Mouse (Mus musculus) testis, postnatal 10 days (tissue): ENCODE results near the gene Stab1.
A peak's percentile ranks its signal among the peaks of the same experiment; 100 is the strongest.

Experiments
- DNase-seq: peaks from one replicate; pipeline ENCODE4 v3.0.0; 2021; ENCODE audit warnings: low spot score

Gene Stab1

DNA sequence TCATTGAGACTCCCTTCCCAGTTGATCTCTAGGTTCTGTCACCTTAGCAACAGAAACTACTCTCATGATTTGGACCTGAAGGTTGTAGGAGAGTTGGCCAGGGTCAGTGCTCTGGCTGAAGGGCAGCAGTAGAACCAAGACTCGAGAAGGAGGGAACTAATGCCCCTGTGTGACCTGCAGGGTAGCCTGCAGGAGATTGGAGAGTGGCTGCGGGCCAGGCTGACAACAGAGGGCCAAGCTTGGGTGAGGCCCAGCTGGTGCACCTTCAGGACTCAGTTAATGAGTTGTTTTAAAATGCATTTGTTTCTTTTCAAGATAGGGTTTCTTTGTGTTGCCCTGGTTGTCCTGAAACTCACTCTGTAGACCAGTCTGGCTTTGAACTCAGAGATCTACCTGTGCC lies 3.4 kb downstream of the Stab1 start:
- no peak for DNase-seq

DNA sequence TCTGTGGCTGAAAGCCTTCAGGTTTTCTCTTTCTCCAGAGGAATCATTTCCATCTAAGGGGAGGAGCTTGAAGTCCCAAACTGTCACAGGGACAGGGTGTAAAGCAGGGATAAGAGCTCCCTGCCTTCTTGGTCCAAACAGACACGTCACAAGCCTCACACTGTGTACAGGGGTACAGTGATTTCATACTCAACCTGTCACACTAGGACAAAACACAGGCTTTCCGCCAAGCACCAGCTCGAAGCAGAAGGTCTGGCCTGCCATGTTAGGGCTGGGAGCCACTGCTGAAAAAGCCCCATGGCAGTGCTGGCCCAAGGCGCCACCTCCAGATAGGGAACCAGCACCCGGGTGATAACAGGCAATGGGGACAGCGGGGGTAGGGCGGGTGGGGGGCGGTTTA lies 4.4 kb downstream of the Stab1 start:
- no peak for DNase-seq

DNA sequence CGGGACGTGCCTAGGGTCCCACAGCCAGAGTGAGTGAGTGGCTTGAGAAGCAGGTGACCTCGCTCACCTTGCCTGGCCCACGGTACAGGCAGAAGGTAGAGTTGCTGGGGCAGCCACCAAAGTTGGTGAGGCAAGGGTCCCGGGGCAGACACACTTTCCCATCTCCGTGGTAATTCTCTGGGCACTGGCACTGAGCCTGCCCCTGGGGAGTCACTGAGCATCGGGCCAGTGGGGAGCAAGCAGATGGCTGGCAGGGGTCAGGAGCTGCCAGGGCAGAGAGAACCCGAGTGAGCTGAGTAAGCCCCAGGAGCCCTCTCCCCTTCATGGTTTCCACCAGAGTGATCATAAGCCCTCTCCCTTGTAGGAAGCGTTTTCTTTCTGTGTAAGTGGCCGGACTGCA lies 6.8 kb downstream of the Stab1 start:
- DNase-seq, result no peak

DNA sequence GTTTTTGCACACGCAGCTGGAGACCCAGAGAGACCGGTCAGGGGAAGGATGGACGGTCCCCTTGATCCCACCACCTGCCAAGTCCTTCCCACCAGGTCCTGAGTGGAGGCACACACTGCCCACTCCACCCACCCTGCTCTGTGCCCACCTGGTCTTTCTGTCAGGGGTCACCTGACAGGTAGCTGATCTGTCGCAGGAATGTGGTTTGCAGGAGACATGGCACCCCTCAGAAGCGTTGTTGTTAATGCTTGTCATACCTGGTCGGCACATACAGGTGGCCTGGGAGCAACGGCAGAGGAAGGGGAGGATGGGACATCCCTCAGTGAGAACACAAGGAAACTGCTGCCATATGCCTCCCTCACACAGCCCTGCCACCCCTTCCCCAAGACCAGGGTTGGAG lies 7.2 kb downstream of the Stab1 start:
- no peak for DNase-seq

DNA sequence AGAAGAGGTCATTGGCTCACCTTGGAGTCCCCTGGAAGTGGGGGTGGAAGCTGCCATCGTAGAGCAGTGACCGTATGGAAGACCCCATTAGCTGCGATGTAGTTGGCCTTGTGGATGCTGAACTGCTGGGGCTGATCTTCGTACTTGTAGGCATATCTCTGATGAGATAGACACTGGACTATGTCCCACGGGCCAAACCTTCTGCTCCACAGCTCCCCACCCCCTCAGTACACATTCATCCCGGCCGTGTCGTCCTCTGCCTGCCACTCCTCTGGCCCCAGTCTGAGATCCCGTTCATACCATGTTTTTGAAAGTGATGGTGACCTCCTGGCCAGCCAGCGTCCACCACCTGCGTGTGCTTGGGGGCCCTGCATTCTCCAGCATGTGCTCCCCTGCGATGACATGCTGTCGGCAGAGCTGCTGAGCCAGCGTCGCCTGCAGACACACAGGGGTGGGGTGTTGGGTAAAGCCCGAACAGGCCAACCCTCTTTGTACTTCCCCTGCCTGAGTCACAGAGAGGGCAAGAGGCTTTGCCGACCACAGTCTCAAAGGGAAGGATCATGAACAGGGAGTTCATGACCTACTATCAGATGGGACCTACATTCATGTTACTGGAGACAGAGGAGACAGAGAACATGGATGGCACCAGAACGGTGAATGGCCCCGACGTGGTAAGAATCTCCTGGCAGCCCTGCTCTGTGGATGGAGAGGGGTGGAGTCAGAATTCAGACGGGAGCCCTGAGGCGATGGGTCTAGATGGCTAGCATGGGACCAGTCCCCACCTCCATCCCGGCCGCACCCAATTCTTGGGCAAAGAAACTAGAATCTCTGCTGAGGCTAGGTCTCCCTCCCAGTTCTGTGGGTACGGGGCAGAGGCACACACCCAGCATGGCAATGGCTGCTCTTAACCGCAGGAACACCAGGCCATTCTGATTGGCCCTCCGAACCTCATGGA lies 8.0 kb downstream of the Stab1 start:
- no peak for DNase-seq

DNA sequence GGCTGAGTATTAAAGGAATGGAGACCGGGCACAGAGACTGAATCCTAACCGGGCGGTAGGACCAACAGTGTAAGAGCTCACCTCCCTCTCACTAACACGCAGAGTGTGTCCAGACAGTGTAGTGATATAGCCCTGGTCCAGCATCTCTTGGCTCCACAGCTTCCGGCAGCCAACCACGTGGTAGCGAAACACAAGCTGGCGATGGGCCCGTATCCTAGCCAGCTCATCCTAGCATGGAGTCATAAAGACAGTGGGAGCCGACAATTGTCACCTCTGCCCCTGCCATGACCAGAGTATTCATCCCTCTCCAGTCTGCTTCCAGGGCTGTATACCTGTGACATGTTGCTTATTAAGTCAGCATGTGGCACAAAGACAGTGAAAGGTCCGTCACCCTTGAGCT lies 22.7 kb downstream of the Stab1 start:
- DNase-seq, result no peak

GRCm38 (mm10) chr14:31141011-31141410 lies 27.4 kb downstream of the Stab1 start:
- DNase-seq, result peak; percentile 38

DNA sequence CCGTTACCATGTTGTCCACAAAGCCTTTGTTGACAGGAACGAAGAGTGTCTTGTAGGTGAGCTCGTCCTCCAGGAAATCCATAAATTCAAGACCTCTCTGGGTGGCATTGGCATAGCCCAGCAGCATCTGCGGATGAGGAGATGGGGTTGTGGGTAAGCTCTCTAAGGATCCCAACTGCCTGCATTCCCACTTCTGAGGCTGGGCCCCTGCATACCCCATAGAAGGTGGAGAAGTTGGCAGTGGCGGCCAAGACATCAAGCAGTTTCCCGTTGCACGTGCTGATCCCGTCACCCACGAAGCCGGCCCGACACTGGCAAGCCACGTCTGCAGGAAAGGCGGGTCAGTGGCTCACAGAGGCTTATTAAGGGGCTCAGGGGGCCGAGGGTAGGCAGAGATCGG lies 28.3 kb downstream of the Stab1 start:
- DNase-seq, result peak; percentile 40

DNA sequence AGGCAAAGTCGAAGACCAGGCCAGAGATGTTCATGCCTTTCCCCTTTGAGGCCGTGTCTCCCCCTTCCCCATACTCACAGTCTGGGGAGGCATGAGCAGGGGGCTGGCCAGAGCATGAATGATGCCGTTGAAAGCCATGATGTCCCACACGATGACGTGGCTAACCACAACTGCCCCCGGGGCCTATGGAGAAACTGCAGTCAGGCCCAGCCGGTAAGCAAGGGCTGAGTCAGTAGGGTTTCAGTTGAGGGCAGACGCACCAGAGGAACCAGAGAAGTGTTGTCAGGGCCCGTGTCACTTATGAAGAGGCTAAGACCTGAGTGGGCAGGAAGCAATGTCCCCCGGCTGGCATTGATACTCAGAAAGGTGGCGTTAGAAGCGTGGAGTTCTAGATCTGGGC lies 28.8 kb downstream of the Stab1 start:
- peak; percentile 35 for DNase-seq

DNA sequence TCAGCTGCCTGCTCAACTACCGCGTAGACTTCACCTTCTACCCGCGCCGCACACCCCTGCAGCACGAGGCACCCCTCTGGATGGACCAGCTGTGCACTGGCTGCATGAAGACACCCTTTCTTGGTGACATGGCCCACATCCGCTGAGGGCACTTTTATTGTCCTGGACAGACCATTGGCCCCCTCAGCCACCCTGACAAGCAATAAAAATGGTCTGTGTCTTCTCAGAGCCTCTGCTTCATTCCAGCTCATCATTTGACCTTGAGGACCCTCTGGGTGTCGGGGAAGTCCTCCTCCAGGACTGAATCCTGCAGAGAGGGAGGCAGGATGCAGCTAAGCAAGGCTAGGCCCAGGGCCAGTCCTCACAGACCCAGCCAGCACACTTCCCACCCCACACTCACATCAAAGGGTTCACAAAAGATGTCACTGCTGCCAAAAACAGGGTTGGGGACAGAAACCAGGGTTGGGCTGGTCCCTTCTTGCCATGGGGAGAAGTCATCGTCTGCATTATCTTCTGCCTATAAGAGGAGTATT lies 29.5 kb downstream of the Stab1 start:
- DNase-seq, result peak; percentile 38

DNA sequence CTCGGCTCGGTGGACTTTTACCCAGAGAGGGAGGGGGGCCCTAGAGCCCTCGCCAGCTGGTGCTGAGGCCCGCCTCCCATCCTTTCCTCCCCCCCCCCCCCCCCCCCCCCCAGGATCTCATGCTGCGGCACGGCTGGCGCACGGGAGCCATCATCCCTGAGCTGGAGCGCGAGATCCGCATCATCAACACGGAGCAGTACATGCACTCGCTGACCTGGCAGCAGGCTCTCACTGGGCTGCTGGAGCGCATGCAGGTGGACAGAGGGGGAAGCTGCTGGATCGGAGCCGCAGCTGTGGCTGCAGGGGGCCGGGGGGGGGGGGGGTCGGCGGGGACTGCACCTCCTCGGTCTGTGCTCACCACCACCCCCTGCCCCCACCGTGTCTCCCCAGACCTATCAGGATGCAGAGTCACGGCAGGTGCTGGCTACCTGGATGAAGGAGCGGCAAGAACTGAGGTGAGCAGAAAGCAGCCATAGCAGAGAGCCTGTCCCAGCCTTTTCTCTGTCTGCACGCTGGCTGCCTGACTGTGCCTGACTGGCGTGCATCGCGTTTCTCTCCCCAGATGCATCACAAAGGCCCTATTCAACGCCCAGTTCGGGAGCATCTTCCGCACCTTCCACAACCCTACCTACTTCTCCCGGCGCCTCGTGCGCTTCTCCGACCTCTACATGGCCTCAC lies 30.1 kb downstream of the Stab1 start:
- peak; percentile 41 for DNase-seq

DNA sequence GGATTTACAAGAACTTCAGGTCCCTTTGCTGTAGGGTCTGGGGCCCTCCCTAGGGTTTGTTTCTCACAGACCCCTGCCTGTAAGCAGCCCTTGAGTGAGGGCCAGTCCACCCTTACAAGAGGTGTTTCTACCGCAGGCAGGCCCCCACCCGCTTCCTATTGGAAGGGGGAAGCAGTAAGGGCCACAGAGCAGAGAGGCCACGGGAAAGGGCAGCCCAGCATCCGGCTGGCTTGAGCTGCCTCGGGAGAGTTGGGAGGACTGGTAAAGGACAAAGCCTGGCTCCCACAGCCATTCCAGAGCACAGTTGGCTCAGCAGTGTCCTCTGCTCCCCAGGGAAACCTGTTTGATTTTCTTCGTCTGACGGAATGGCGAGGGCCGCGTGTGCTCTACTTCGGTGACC lies 30.6 kb downstream of the Stab1 start:
- DNase-seq, result peak; percentile 41

- DNase-seq, result no peak
These were observed 31.2 kb downstream of the Stab1 start for GRCm38 (mm10) chr14:31137281-31137595.

GRCm38 (mm10) chr14:31136411-31137280 lies 31.8 kb downstream of the Stab1 start:
- DNase-seq, result peak; percentile 41

- peak; percentile 42 for DNase-seq
These were observed 32.7 kb downstream of the Stab1 start for GRCm38 (mm10) chr14:31135495-31136410.

DNA sequence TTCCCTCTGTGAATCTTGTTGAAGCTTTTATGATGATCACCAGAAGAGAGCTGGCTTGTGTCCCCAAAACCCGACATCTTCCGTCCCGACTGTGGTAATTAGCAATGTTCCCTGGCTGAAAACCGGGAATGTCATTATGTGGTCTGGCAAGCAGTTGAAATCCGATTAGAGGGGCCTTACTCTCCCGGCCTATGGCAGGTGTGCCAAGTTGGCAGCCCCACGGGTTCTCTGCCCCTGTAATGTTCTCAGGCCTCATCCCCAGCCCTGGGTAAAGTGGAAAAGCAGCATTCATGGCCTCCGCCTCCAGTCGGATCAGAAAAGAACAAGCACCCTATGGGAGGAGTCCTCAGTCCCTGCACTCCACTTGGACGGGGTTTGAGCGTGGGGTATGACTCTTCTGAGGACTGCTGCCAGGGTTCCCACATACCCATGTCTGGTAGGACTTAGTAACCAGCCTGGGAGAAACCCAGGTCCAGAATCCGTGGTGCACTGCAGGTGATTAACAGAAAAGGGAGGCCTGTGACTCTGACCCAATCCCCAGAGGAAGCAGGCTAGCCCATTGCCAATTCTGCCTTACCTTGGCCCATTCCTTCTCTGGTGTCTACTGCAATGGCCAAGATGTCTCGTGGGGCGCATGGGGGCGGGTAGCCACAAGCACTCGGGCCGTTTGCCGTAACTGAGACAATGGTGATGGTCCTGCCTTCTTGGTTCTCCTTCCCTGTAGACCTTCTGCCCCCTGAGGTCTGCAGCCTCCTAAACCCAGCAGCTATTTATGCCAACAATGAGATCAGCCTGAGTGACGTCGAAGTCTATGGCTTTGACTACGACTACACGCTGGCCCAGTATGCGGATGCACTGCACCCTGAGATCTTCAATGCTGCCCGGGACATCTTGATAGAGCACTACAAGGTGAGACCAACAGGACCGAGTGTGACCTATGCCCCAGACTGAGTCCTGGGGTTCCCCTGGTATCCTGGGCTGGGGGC lies 34.1 kb downstream of the Stab1 start:
- peak; percentile 47 for DNase-seq

GRCm38 (mm10) chr14:31133023-31133665 lies 35.3 kb downstream of the Stab1 start:
- DNase-seq, result peak; percentile 39

DNA sequence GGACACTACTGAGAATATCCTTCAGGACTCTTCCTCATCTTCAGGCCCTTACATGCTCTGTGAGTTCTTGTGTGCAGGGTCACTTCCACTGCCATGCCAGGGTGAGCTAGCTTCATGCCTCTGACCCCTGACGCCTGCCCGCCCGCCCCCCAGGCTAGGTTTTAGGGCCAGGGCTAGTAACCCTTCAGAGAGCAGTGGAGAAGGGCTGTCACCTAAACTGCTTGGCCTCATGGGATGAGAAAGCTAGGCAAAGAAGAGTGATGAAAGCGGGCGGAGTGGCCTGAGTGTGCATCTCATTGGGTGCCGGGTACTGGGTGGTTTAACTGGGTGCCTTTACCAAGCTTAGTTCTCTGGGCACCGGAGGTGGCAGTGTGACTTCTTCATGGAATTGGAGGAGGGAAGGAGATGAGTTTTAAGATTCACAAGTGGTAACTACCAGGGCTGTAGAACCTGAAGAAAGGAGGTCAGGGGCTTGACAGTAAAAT lies 35.9 kb downstream of the Stab1 start:
- peak; percentile 26 for DNase-seq

GRCm38 (mm10) chr14:31132031-31132430 lies 36.4 kb downstream of the Stab1 start:
- peak; percentile 66 for DNase-seq
